Mouse (Mus musculus) thymus, postnatal 0 days (tissue): ENCODE results near the gene Sfxn5. TPM values are rescaled to one million over a fixed set of nuclear protein-coding genes. Genes with fewer than 3 reads are reported as not detected.
A peak's percentile ranks its signal among the peaks of the same experiment; 100 is the strongest.

Experiments
- DNase-seq: peaks from one replicate; pipeline ENCODE4 v3.0.0-alpha.2; 2015; ENCODE audit warnings: low spot score
- polyA plus RNA-seq: library from polyadenylated mRNA; unstranded; fragments of >200 nt; fragmentation: Nextera tagmentation; extraction: Ambion mirVana; gene quantifications from 2 replicates; pipeline ENCODE4 v1.2.1, GENCODE M21; 2015

Sfxn5 gene
- polyA plus RNA-seq, 1 experiment from 2014 or later: 4.4 TPM

GRCm38 (mm10) chr6:85290869-85291824 is 42.1 kb downstream of the Sfxn5 start:
- no peak for DNase-seq

- no peak for DNase-seq
Observed at GRCm38 (mm10) chr6:85288193-85288857, 44.9 kb downstream of the Sfxn5 start.

GRCm38 (mm10) chr6:85286283-85287047 is 46.8 kb downstream of the Sfxn5 start:
- no peak for DNase-seq

- DNase-seq: no peak
Observed at GRCm38 (mm10) chr6:85280871-85281270, 52.4 kb downstream of the Sfxn5 start.

GRCm38 (mm10) chr6:85276571-85276970 is 56.7 kb downstream of the Sfxn5 start:
- no peak for DNase-seq

GRCm38 (mm10) chr6:85272436-85272835 is 60.8 kb downstream of the Sfxn5 start:
- no peak for DNase-seq

- DNase-seq: no peak
Observed at GRCm38 (mm10) chr6:85266060-85266459, 67.2 kb downstream of the Sfxn5 start.

- DNase-seq: no peak
Observed at GRCm38 (mm10) chr6:85264982-85265518, 68.2 kb downstream of the Sfxn5 start.

GRCm38 (mm10) chr6:85262865-85263515 is 70.2 kb downstream of the Sfxn5 start:
- DNase-seq: peak; percentile 28

- no peak for DNase-seq
Observed at GRCm38 (mm10) chr6:85259094-85259630, 74.1 kb downstream of the Sfxn5 start.

GRCm38 (mm10) chr6:85255578-85255977 is 77.6 kb downstream of the Sfxn5 start:
- no peak for DNase-seq

- DNase-seq: no peak
Observed at GRCm38 (mm10) chr6:85253994-85254541, 79.2 kb downstream of the Sfxn5 start.

- DNase-seq: no peak
Observed at GRCm38 (mm10) chr6:85253275-85253674, 79.9 kb downstream of the Sfxn5 start.

- DNase-seq: no peak
Observed at GRCm38 (mm10) chr6:85252251-85253058, 80.8 kb downstream of the Sfxn5 start.

- DNase-seq: no peak
Observed at GRCm38 (mm10) chr6:85250811-85251241, 82.4 kb downstream of the Sfxn5 start.

GRCm38 (mm10) chr6:85249821-85250220 is 83.4 kb downstream of the Sfxn5 start:
- no peak for DNase-seq

- peak; percentile 24 for DNase-seq
Observed at GRCm38 (mm10) chr6:85239044-85239489, 94.2 kb downstream of the Sfxn5 start.

GRCm38 (mm10) chr6:85237595-85238337 is 95.5 kb downstream of the Sfxn5 start:
- no peak for DNase-seq
